In genomic region chr16:50799145-50799794, GRCm38 (mm10) we compare ENCODE assay signal across 9 mouse cellular contexts.
A peak's percentile ranks its signal among the peaks of the same experiment; 100 is the strongest.
DNase-seq lines count a peak whose midpoint lies in the region; ATAC-seq and TF ChIP-seq lines count a peak whose summit lies in the region.
"Had no signal": no experiment of that assay in that cellular context is flagged by ENCODE, and none has a peak within 500 bp of the region (broad histone marks: within the 10 kb centered on the region; RNA-seq: fewer than 3 reads in every experiment).

No protein-coding gene starts in this region.

- 54% methylated on average over 10 of the region's 10 CpGs for WGBS in spleen, adult 2 months
- WGBS in forebrain, embryonic 16.5 days, result 47% methylated on average over 10 of the region's 10 CpGs
- 48% methylated on average over 10 of the region's 10 CpGs for WGBS in kidney, embryonic 15.5 days
- 42% methylated on average over 10 of the region's 10 CpGs for WGBS in limb, embryonic 13.5 days
- WGBS in neural tube, embryonic 15.5 days, result 35% methylated on average over 10 of the region's 10 CpGs

- peak; percentile 96 for ATAC-seq in forebrain, embryonic 16.5 days
- ATAC-seq in kidney, embryonic 15.5 days (replicated peaks; ENCODE audit: low FRiP score), result peak; percentile 68; the same call in 1 of the 2 replicates
- ATAC-seq in limb, embryonic 13.5 days (ENCODE audit: low FRiP score, low read depth), result peak; percentile 77
- ATAC-seq in neural tube, embryonic 15.5 days (ENCODE audit: low FRiP score), result peak; percentile 76; the same call in 1 of the 2 replicates
- ATAC-seq in erythroblast, adult 5-6 weeks (replicated peaks; ENCODE audit: low FRiP score, poor library complexity, severe bottlenecking), result no peak

- no peak for TF ChIP-seq POLR2A in spleen, adult 2 months (IDR thresholded peaks at IDR 0.05; ENCODE audit: low read depth, low read length)

- peak; percentile 5; the same call in 1 of the 2 replicates for TF ChIP-seq CTCF in spleen, adult 2 months (IDR thresholded peaks at IDR 0.05; ENCODE audit: extremely low read depth, insufficient read depth, insufficient read length, insufficient replicate concordance)

- H3K36me3 ChIP-seq in spleen, adult 2 months (ENCODE audit: control insufficient read depth, insufficient read depth, low read length), result no peaks in the 10 kb centered on the region
- H3K36me3 ChIP-seq in forebrain, embryonic 16.5 days (ENCODE audit: control insufficient read depth, insufficient read depth), result no peaks in the 10 kb centered on the region
- H3K36me3 ChIP-seq in kidney, embryonic 15.5 days, result no peaks in the 10 kb centered on the region
- H3K36me3 ChIP-seq in limb, embryonic 13.5 days, result no peaks in the 10 kb centered on the region
- H3K36me3 ChIP-seq in neural tube, embryonic 15.5 days, result no peaks in the 10 kb centered on the region

- H3K9me3 ChIP-seq in forebrain, embryonic 16.5 days (ENCODE audit: control insufficient read depth, low read length), result no peaks in the 10 kb centered on the region
- H3K9me3 ChIP-seq in kidney, embryonic 15.5 days (replicated peaks), result no peaks in the 10 kb centered on the region
- H3K9me3 ChIP-seq in limb, embryonic 13.5 days, result no peaks in the 10 kb centered on the region
- no peaks in the 10 kb centered on the region for H3K9me3 ChIP-seq in neural tube, embryonic 15.5 days (replicated peaks)

- H3K27me3 ChIP-seq in spleen, adult 2 months (ENCODE audit: control insufficient read depth, insufficient read depth, low read length), result no peaks in the 10 kb centered on the region
- no peaks in the 10 kb centered on the region for H3K27me3 ChIP-seq in forebrain, embryonic 16.5 days (replicated peaks; ENCODE audit: control insufficient read depth, insufficient read depth, low read length)
- H3K27me3 ChIP-seq in kidney, embryonic 15.5 days, result no peaks in the 10 kb centered on the region
- no peaks in the 10 kb centered on the region for H3K27me3 ChIP-seq in limb, embryonic 13.5 days
- no peaks in the 10 kb centered on the region for H3K27me3 ChIP-seq in neural tube, embryonic 15.5 days (replicated peaks)

- H3K4me3 ChIP-seq in spleen, adult 2 months (ENCODE audit: extremely low read depth, insufficient read depth, insufficient read length), result no peak overlapping the region
- no peak overlapping the region for H3K4me3 ChIP-seq in forebrain, embryonic 16.5 days (replicated peaks; ENCODE audit: low read length)
- no peak overlapping the region for H3K4me3 ChIP-seq in kidney, embryonic 15.5 days (replicated peaks)
- no peak overlapping the region for H3K4me3 ChIP-seq in limb, embryonic 13.5 days
- H3K4me3 ChIP-seq in neural tube, embryonic 15.5 days (replicated peaks), result no peak overlapping the region
- H3K4me3 ChIP-seq: erythroblast, embryonic 14.5 days had no signal

- H3K27ac ChIP-seq in spleen, adult 2 months (ENCODE audit: insufficient read depth, low read length), result no peak overlapping the region
- H3K27ac ChIP-seq in forebrain, embryonic 16.5 days (ENCODE audit: low read length), result no peak overlapping the region
- no peak overlapping the region for H3K27ac ChIP-seq in kidney, embryonic 15.5 days
- no peak overlapping the region for H3K27ac ChIP-seq in limb, embryonic 13.5 days
- no peak overlapping the region for H3K27ac ChIP-seq in neural tube, embryonic 15.5 days (replicated peaks)

- H3K4me2 ChIP-seq in forebrain, embryonic 16.5 days (ENCODE audit: low read length), result no peak overlapping the region
- no peak overlapping the region for H3K4me2 ChIP-seq in kidney, embryonic 15.5 days
- H3K4me2 ChIP-seq in limb, embryonic 13.5 days (replicated peaks), result no peak overlapping the region
- no peak overlapping the region for H3K4me2 ChIP-seq in neural tube, embryonic 15.5 days

- no peak overlapping the region for H3K9ac ChIP-seq in forebrain, embryonic 16.5 days (replicated peaks; ENCODE audit: low read depth, low read length)
- H3K9ac ChIP-seq in kidney, embryonic 15.5 days, result no peak overlapping the region
- no peak overlapping the region for H3K9ac ChIP-seq in limb, embryonic 13.5 days
- no peak overlapping the region for H3K9ac ChIP-seq in neural tube, embryonic 15.5 days (replicated peaks)

- no peaks in the 10 kb centered on the region for H3K4me1 ChIP-seq in spleen, adult 2 months (ENCODE audit: control insufficient read depth, insufficient read depth, insufficient read length)
- H3K4me1 ChIP-seq in forebrain, embryonic 16.5 days (replicated peaks; ENCODE audit: control insufficient read depth, insufficient read depth, low read length), result peaks cover 2% of the 10 kb centered on the region; the same call in 1 of the 2 replicates
- H3K4me1 ChIP-seq in kidney, embryonic 15.5 days, result peaks cover 8% of the 10 kb centered on the region
- H3K4me1 ChIP-seq in limb, embryonic 13.5 days, result peaks cover 7% of the 10 kb centered on the region; the same call in 1 of the 2 replicates
- no peaks in the 10 kb centered on the region for H3K4me1 ChIP-seq in neural tube, embryonic 15.5 days

- DNase-seq in spleen, adult 2 months (ENCODE audit: low read depth in 1 of 2, low spot score in 2 of 2), result no peak
- DNase-seq in spleen, adult 12 weeks (ENCODE audit: low spot score), result no peak
- peak; percentile 4 for DNase-seq in cerebellum, adult 11-12 months
